Mouse (Mus musculus) lung, adult 18-20 months (tissue): Measurements from ENCODE around the gene Tm6sf1.
"Not testable (repeated sequence)": the region's sequence is repeated elsewhere in the genome, so short reads cannot be mapped to it uniquely, and the experiment has no call there.

Experiments used
- DNase-seq, 2 experiments: peaks; one replicate each; pipeline ENCODE4 v3.0.0; 2022; ENCODE audit warnings: mixed read lengths in 2 of 2

The Tm6sf1 gene

DNA sequence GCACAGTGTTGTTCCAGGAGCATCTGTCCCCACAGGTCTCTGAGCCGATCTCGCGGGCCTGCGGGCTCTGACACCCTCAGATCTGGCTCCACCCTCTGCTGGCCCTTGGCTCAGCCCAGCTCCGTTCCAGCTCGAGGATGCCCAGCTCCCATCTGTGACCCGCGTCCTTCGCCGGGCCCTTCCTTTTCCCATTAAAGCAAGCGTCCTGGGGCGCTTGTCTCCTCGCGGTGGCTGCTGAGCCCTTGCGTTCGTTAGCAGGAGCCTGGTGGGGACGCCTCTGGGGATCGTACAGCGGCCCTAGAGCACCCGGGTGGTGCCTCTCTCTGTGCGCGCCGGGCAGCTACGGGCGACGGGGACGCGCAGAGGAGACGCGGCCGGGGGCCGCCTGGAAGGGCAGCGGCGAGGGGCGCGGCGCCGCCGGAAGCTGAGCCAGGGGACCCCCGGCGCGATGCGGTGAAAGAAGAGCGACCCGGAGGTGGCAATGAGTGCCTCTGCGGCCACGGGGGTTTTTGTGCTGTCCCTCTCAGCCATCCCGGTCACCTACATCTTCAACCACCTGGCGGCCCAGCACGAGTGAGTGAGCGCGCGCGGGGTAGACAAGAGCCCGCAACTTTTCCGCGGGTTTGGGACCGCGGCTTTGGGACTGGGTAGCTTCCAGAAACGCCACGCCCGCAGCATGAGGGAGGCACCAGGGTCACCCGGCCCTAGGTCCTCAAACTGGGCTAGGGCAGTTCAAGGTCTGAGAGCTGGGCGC is at the start of gene Tm6sf1:
Gene Tm6sf1 (plus strand): TSS at position 34 of the 754 bp plus-strand sequence.
- peak; percentile 56 to 59 for DNase-seq

DNA sequence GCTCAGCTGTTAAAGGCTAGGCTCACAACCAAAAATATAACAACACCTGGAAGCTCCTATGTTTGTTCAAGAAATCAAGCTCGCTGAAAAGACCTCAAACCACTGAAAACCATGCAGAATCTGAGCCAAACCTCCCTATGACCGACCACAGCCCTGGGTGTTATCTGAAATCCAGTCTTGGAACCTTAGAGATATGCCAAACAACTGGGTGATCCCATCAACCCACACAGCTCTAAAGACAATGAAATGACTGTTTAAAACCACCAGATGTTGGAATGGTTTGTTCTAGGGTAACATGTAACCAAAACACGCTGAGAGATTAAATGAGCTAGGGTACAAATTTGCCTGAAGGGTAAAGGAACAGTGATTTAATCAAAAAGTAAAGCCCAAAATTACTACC is 33.9 kb upstream of the Tm6sf1 start:
- DNase-seq: no peak

DNA sequence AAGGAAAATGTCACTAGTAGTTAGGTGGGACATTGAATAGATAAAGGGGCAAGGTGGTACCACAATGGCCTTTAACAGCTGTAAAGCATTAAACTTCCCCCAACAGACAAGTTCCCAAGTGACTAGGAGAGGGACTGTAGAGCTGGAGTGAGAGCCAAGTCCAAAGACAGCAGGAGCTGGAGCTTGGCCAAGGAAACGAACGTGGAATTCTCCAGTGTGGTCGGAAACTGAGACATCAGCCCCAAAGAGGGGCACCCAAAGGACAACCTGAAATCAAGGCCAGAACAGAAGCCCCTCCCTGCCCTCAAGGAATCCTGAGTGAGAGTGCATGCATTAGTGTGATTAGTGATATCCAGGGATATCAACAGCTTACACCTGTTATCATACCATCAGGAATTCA is 33.4 kb upstream of the Tm6sf1 start:
- no peak for DNase-seq

DNA sequence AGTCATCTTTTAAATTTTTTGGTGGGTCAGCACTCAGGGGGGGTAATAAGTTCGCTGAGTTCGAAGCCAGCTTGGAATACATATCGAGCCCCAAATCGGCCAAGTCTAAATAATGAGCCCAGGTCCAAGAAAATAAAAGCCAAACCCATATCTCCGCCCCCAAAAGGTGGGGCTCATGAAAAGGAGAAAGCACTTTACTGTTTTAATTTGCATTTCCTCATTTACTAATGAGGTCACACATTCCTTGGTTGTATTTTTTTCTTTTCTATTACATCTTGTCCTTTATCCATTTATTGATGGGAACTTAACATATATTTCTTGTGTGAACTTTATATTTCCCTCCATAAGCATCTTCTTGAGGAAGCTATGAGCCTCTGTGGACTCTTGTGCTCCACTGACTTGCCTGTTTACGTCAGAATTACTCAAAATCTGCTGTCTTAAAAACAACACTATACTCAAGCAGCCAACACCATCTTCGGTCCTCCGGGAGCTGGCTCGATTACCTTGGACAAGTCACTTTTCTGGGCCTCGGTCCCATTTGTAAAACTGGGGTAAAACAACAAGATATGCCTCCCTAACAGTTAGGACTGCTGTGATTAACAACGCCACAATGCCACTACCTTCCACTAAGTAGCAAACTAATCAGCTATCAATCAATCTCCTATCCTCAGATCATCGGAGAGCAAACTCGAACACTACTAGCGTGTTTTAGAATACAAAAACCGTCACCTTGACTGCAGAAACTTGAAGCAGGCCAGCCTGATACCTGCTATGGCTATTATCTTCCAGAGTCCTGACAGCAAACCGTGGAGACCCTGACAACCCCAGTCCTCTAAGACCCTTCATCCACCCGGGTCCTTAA is 30.8 kb upstream of the Tm6sf1 start:
- peak; percentile 17 to 33 for DNase-seq

DNA sequence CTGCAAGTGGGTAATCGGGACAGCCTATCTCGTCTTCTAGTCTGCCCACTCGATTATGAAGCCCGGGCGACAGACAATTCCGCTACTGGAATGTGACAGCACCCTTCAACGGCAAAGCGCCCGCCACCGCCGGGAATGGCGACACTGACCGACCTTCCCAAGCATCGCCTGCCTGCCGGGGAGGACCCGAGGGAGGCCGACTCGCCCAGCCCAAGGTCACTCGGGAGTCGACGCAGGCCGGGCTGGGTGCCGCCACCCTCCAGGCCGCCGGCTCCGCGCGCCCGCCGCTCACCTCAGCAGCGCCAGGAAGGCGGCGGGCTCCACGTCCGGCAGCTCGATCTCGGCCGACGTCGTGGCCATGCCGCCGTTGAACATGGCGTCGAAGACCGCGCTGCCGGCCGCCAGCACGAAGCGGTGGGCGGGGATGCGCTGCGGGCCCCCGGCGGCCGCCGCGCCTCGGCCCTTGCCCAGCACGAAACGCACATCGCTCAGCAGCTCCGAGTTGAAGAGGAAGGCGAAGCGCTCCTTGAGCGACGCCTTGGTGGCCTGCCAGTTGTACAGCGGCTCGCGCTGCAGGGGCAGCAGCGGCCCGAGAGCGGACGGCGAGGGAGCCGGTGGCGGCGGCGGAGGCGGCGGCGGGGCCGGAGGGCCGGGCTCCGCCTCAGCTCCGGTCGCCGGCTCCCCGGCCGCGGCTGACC is 30.0 kb upstream of the Tm6sf1 start:
- peak in 1 of 2 experiments; percentile 43 for DNase-seq

DNA sequence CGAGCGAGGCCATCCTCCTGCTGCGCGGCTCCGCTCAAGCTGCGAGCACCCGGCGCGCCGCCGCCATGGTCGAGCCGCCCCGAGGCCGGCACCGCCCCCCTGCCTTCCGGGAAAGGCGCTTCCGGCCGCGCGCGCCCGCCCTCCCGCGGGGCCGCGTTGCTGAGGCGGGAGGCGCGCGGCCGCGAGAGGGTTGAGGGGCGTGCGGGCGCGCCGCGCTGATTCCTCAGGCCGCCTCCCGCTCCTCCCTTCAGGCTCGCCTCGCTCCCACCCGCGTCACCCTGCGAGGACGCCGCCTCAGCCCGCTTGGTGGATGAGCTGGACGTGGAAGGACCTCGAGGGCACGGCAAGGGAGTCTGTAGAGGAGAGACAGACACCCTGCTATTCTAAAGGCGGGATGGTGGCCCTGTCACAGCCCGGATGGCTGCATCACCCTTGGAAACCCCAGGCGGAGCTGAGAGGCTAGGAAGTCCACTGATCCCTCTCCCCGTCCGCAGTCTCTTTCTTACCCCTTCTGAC is 29.4 kb upstream of the Tm6sf1 start, which contains the start of gene Btbd1:
Gene Btbd1 (minus strand): TSS at position 53 of the 516 bp plus-strand sequence.
- DNase-seq: peak; percentile 81 to 85

DNA sequence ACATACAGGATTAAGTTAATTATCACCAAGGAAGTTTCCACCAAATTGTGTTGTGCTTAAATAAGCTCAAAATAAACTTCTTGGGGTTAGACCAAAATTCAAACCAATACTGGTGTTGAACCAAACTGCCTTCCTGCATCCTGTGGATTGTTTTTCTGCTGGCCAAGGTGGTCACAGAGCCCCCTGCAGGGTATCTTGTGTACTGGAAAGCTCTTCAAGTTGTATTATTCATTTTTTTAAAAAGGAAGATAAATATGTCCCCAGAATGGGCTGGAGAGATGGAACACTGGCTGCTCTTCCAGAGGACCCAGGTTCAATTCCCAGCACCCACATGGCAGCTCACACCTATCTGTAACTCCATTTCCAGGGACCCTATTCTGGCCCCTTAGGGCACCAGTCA is 24.0 kb upstream of the Tm6sf1 start:
- DNase-seq: no peak

DNA sequence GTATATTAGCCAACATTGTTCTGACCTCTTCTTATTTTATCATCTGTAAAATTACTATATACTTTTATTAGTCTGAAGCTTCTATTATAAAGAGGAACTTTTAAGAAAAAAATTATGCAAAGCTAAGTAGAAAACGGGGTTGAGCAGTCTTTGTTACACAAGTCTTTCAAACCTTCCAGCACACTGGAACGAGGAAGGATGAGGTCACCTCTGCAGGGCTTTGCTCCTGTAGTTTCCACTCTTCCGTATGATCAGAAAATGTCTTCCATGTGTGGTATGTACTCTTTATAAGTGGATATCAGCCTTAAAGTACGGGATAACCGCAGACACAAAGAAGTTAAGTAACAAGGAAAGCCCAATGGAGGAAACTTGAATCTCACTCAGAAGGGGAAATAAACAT is 23.4 kb upstream of the Tm6sf1 start:
- no peak for DNase-seq

DNA sequence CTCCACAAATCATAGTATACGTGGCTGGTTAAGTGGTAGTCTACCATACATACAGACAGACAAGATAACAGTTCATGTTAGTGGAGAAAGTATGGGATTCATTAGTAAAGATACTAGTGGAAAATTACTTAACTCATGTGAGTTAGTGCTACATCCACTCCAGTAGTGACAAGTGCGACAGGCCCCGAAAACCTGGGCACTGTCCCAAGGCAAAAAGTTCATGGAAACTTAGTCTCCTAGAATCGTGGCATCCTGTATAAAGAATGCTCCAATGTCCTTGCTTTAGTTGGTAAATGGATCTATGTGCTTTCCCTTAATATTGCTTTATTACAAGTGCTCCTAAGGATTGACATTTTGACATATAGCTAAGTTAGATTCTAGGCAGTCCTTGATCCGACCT is 21.0 kb upstream of the Tm6sf1 start:
- not testable (repeated sequence) for DNase-seq

DNA sequence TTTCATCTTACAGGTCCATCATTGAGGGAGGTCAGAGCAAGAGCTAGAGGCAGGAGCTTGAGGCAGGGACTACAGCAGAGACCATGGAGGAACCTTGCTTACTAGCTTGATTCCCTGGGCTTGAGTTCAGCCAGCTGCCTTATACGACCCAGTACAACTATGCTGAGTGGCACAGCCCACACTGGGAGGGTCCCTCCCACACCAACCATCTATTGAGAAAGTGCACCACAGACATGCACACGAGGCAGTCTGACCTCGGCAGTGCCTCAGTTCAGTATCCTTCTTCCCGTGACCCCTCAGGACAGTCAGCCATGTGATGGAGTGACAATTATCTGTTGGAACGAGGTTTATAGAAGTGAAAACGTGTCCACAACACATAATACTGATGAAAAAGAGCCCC is 19.1 kb upstream of the Tm6sf1 start:
- no peak for DNase-seq

DNA sequence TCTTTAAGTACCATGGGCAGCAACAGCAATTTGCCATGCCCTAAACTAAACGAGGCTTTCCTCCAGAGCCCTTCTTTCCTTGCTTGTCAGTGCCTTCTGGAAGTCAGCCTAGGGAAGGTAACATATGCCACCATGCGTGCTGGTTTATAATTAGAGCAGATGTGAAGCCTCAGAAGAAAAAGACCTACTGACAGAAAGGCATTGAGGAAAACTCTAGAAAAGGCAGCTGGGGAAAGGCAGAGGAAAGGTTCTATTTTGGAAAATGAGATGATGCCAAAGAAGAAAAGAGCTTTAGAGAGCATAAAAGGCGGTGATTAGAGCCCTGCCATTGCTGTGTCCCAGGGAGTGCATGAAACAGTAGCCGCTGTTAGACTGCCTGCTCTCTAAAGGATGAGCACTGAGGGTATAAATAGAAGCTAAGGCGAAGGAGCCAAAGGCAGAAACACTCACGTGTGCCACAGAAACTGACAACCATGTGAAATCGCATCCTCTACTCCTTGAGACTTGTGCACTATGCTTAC is 18.1 kb upstream of the Tm6sf1 start:
- DNase-seq: no peak

DNA sequence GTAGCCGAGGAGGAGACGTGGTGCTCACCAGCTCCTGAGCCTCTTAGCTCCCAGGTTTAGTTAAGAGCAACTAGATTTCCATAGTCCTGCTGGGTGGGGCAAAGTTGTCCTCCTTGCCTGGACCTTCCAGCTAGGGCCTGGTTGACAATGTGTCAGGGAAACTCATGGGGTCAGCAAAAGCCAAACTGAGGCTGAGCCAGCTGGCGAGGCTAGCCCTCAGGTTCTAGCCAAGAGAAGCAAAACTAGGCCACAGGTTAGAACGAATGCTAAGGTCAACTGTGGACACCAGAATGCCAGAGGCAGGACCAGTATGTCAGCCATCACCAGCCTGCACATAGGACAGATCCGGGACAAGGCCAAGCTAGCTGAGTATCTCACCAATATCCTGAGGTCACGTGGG is 17.4 kb upstream of the Tm6sf1 start:
- no peak for DNase-seq

DNA sequence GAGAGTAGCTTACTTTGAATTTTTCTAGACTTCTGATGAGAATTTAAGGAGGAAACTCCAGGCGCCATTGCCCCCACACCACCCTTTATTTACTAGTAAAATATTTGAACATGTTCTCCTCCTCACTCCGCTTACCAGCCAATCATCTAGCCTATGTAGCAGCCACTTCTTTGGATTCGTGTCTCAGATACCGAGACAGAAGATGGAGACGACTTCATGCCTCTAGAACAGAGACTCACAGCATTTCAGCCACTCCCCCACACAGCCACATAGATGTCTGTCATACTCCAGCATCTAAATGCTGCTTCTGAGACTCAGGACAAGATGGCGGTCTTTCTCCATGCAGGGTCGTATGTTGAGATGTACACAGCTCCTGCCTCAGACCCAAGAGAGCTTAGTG is 16.7 kb upstream of the Tm6sf1 start:
- no peak for DNase-seq

DNA sequence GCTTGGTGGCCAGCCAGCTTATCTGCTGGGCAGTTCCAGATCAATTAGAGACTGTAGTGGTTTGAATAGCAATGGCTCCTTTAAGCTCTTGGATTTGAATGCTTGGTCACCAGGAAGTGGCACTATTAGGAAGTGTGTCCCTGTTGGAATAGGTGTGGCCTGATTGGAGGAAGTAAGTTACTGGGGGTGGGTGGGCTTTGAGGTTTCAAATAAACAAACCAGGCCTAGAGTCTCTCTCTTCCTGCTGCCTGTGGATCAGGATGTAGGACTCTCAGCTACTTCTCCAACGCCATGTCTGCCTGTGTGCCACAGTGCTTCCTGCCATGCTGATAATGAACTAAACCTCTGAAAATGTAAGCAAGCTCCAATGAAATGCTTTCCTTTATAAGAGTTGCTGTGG is 15.8 kb upstream of the Tm6sf1 start:
- DNase-seq: no peak

DNA sequence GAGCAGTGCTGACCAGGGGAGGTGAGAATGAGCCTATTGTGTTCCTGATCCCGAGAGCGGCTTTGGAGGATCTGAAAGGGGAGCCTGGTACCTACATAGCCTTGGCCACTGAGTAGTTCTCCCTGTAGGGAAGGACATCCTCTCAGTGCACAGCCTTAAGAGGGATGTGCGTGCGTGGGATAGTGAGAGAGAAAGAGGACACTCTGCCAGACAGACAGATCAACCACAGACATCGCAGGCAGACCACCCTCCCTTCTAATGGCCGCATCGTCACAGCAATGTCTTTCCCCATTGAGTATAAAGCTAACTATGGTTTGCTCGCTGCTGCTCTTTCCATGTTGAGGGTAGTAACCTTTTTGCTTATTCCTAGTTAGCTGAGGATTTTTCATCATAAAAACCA is 14.9 kb upstream of the Tm6sf1 start:
- no peak for DNase-seq

DNA sequence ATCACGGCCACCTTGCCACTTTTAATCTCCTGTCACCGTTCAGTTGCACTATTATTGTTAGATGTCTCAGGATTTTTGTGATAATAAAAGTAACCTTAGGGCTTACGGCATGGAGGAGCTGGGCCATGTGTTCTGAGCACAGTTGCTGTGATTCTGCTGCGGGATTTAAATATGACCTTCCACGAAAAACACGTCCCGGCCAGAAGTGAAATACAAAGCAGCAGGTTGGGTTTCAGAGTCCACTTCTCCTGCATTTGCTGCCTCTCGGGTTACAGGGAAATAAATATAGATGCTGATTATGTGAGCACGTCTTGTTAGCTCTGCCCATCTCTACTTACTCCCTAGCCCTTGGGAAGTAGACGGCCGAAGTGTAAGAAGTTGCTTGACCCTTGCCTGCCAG is 14.0 kb upstream of the Tm6sf1 start:
- DNase-seq: no peak

DNA sequence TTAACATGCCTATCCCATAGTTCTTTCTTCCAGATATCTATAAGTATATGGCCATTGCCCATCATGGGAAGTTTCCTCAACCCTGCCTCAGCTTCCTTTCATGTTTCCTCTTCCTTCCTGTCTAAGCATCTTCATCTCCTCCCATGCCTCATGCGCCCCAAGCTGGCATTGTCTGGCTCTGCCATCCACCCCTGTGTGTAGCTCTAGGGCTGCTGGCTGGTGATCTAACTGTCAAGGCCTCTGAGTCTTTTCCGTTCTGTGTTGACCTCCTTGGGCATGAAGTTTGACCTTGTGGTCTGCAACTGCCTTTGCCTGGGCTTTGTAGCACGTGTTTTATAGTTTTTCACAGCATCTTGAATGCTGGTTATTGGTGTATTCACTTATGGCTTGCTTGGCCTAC is 13.5 kb upstream of the Tm6sf1 start:
- DNase-seq: no peak

DNA sequence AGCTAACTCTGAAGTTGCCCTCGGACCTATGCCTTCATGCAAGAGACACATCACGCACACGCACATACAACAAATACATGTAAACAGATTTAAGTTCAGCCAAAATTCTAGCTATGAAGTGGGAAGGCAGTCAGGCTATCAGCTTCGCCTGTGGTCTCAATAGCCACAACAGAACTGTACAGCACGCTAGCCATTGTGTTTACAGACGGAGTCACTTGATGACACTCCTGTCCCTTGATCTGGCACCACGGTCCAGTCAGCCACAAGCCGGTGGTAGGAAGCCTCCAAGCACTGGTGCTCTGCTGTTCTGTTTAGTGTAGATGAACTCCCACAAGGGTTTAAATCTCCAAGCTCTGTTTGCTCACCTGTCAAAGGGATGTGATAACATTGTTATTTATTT is 12.8 kb upstream of the Tm6sf1 start:
- no peak for DNase-seq

DNA sequence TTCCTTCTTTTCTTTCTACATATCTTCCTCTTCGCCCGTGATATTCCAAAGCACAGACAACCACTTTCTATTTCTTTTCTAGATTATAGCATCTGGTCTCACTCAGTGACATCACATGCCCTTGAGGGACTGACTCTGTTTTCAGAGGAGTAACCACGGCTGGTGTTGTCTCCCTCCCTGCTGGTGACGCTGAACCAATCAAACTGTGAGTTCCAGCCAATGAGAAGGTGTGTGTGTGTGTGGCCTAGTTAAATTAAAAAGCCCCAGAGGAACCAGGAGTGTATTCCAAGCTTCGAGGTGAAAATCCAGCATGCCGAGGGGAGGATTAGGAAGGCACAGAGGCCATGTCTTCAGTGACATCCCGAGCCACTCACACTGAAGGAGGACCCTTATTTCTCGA is 11.8 kb upstream of the Tm6sf1 start:
- no peak for DNase-seq

DNA sequence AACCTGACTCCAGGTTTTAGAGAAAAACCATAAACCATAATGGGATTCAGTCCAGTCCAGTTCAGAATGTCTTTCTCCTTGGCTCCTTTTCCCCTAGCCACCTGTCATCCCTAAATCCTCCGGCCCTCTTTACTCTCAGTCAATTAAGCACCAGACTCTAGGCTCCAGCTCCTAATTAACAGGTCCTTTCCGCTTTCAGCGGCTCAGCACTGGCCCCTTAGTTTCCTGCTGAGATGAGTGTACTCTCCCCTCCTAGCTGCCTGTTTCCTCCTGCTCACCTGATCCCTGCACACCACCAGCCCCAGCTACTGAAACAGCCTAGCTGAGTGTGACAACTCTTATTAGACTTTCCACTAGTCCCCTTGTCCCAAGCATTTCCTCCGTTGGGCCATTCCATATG is 11.0 kb upstream of the Tm6sf1 start:
- no peak for DNase-seq

DNA sequence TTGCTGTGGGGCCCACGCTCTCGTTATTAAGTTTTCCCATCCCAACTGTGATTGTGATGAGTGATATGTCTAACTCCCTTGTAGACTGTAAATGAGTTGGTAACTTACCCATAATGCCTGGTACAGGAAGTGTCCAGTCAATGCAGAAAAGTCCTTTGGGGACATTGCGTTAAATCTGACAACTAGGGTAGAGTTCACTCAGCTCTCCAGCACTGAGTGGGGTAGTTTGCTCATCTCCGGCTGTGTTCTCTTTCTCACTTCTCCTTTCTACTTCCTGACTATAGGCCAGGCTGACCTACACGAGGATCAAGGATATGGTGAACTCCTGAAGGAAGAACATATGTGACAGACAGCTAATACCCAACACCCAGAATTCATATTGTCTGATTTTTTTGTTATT is 9.6 kb upstream of the Tm6sf1 start:
- no peak for DNase-seq

DNA sequence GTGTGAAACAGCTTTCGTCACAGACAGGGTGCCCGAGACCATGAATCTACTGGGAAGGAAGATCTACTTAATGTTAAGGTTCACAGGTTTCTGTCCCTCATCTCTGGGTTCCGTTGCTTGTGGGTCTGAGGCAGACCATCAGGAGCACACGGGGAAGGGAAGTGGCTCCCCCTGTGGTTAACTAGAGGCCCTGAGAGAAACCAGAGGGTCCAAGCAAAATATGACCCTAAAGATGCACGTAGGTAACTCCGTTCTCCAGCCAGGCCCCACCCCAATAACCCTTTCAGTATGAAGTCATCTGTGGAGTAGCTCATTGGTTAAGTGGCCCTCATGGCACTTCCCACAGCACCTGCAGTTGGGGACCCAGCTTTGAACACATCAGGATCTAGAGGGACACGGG is 9.2 kb upstream of the Tm6sf1 start:
- DNase-seq: no peak

DNA sequence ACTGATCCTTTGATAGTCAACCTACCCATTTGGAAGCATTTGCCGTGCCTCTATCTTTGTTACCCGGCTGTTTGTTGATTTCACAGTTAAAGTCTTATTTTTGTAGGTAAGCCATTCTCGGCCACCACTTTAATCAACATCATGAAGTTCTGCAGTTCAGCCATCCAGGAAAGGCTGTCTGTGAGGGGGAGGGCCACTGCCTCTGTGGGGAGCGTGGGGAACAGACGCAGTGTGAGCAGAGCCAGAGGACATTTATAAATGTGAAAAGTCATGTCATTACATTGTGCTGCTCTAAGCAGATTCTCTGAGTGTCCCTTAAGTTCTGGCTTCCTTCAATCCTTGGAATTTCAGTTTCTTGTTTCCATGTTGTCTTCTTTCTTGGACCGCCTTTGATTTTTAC is 8.6 kb upstream of the Tm6sf1 start:
- no peak for DNase-seq
